Mouse (Mus musculus) small intestine, adult 2 months (tissue): ENCODE data around the gene Arpc1a. TPM values are rescaled to one million over a fixed set of nuclear protein-coding genes. Genes with fewer than 3 reads are reported as not detected.
"Not testable (repeated sequence)": the region's sequence is repeated elsewhere in the genome, so short reads cannot be mapped to it uniquely, and the experiment has no call there.

Experiments
- H3K27ac ChIP-seq: fragments of 200-500 bp; 2 replicates; pipeline ENCODE4 v1.5.1; 2012; ENCODE audit warnings: low read depth, low read length, control low read depth, inconsistent platforms; ENCODE audit not compliant: insufficient read depth
- H3K27me3 ChIP-seq: fragments of 200-500 bp; 2 replicates; pipeline ENCODE4 v1.6.1; 2012; ENCODE audit warnings: mild to moderate bottlenecking, moderate library complexity, low read length, inconsistent platforms; ENCODE audit not compliant: control insufficient read depth, insufficient read depth
- H3K36me3 ChIP-seq: fragments of 200-500 bp; 2 replicates; pipeline ENCODE4 v1.6.1; 2012; ENCODE audit warnings: mild to moderate bottlenecking, low read length, control low read depth, inconsistent platforms; ENCODE audit not compliant: control insufficient read depth, insufficient read depth
- H3K4me1 ChIP-seq: fragments of 200-500 bp; 2 replicates; pipeline ENCODE4 v1.6.1; 2012; ENCODE audit warnings: low read length, inconsistent platforms, mixed read lengths; ENCODE audit not compliant: control insufficient read depth, insufficient read depth, insufficient read length
- H3K4me3 ChIP-seq: fragments of 200-500 bp; 2 replicates; pipeline ENCODE4 v1.5.1; 2012; ENCODE audit warnings: low read depth, mild to moderate bottlenecking, control low read depth, inconsistent platforms, low read length, moderate library complexity
- CTCF ChIP-seq: fragments of 200-500 bp; IDR thresholded peaks from 2 replicates; pipeline ENCODE4 v1.5.1; 2012; ENCODE audit warnings: low read depth, mild to moderate bottlenecking, control low read depth, inconsistent platforms, low read length, moderate library complexity, mixed read lengths; ENCODE audit not compliant: insufficient replicate concordance, insufficient read length; ENCODE audit errors: extremely low read depth
- POLR2A ChIP-seq: fragments of 200-500 bp; IDR thresholded peaks from 2 replicates; pipeline ENCODE4 v1.6.1; 2012; ENCODE audit warnings: low read depth, mild to moderate bottlenecking, control low read depth, inconsistent platforms, low read length, moderate library complexity
- WGBS: fragments of 180-500 bp; shearing (Covaris S2); methylation state at CpG from one replicate; pipeline ENCODE4 v1.1.7; 2018; 5-methylcytosine and 5-hydroxymethylcytosine counted together
- polyA plus RNA-seq: library from polyadenylated mRNA; depleted of rRNA; stranded (reverse); fragments of >200 nt; gene quantifications from 2 replicates; pipeline ENCODE4 v1.2.3, GENCODE M21; 2012

Arpc1a gene
- polyA plus RNA-seq, 1 experiment: 105 TPM

- Histone ChIP-seq H3K27ac (no peak overlapping the region), H3K4me3 (no peak overlapping the region), H3K4me1 (no peaks in the 10 kb centered on the region), H3K27me3 (no peaks in the 10 kb centered on the region), H3K36me3 (peaks cover 91% of the 10 kb centered on the region)
- TF ChIP-seq CTCF: no peak
- TF ChIP-seq POLR2A: no peak
- WGBS: 92% methylated on average over 9 of the region's 9 CpGs
Measured at GRCm38 (mm10) chr5:145126580-145126979, 43.0 kb downstream of the Arpc1a start.

- Histone ChIP-seq H3K36me3 (peaks cover 90% of the 10 kb centered on the region), H3K4me3 (no peak overlapping the region), H3K27me3 (no peaks in the 10 kb centered on the region), H3K4me1 (no peaks in the 10 kb centered on the region), H3K27ac (no peak overlapping the region)
- TF ChIP-seq CTCF: no peak
- TF ChIP-seq POLR2A: no peak
- WGBS: 79% methylated on average over 4 of the region's 4 CpGs
Measured at GRCm38 (mm10) chr5:145129124-145129523, 45.5 kb downstream of the Arpc1a start.

- not testable (repeated sequence) for H3K4me3 ChIP-seq, H3K27ac ChIP-seq, H3K4me1 ChIP-seq, H3K27me3 ChIP-seq
- WGBS: 81% methylated on average over 6 of the region's 6 CpGs
- H3K36me3 ChIP-seq: peaks cover 90% of the 10 kb centered on the region
Measured at GRCm38 (mm10) chr5:145129773-145130172, 46.1 kb downstream of the Arpc1a start.

- WGBS: 77% methylated on average over 11 of the region's 11 CpGs
- TF ChIP-seq POLR2A: no peak
- no peak for TF ChIP-seq CTCF
- Histone ChIP-seq H3K27ac (no peak overlapping the region), H3K36me3 (peaks cover 89% of the 10 kb centered on the region), H3K4me1 (no peaks in the 10 kb centered on the region; the same call in 1 of the 2 replicates), H3K27me3 (no peaks in the 10 kb centered on the region), H3K4me3 (no peak overlapping the region)
Measured at GRCm38 (mm10) chr5:145130191-145130590, 46.6 kb downstream of the Arpc1a start.

- H3K27ac ChIP-seq: no peak overlapping the region
- H3K4me1 ChIP-seq: no peaks in the 10 kb centered on the region; the same call in 1 of the 2 replicates
- peaks cover 84% of the 10 kb centered on the region for H3K36me3 ChIP-seq
- H3K27me3 ChIP-seq: no peaks in the 10 kb centered on the region
- no peak overlapping the region for H3K4me3 ChIP-seq
- TF ChIP-seq POLR2A (no peak), CTCF (no peak)
- 72% methylated on average over 3 of the region's 3 CpGs for WGBS
Measured at GRCm38 (mm10) chr5:145130995-145131394, 47.4 kb downstream of the Arpc1a start.

- H3K4me3 ChIP-seq, H3K27ac ChIP-seq, H3K4me1 ChIP-seq, H3K27me3 ChIP-seq: not testable (repeated sequence)
- WGBS: 87% methylated on average over 6 of the region's 6 CpGs
- H3K36me3 ChIP-seq: peaks cover 68% of the 10 kb centered on the region
Measured at GRCm38 (mm10) chr5:145133275-145133674, 49.6 kb downstream of the Arpc1a start.

- peaks cover 40% of the 10 kb centered on the region for H3K36me3 ChIP-seq
- peaks cover 4% of the 10 kb centered on the region; the same call in 1 of the 2 replicates for H3K4me1 ChIP-seq
- WGBS: 2% methylated on average over 6 of the region's 6 CpGs
- no peak overlapping the region for H3K27ac ChIP-seq
- no peak overlapping the region; the same call in 1 of the 2 replicates for H3K4me3 ChIP-seq
- no peak for TF ChIP-seq POLR2A
- no peak for TF ChIP-seq CTCF
- no peaks in the 10 kb centered on the region for H3K27me3 ChIP-seq
Measured at GRCm38 (mm10) chr5:145138836-145139235, 55.2 kb downstream of the Arpc1a start.
